8 mouse cellular contexts compared by ENCODE assay signal in the genomic region with DNA sequence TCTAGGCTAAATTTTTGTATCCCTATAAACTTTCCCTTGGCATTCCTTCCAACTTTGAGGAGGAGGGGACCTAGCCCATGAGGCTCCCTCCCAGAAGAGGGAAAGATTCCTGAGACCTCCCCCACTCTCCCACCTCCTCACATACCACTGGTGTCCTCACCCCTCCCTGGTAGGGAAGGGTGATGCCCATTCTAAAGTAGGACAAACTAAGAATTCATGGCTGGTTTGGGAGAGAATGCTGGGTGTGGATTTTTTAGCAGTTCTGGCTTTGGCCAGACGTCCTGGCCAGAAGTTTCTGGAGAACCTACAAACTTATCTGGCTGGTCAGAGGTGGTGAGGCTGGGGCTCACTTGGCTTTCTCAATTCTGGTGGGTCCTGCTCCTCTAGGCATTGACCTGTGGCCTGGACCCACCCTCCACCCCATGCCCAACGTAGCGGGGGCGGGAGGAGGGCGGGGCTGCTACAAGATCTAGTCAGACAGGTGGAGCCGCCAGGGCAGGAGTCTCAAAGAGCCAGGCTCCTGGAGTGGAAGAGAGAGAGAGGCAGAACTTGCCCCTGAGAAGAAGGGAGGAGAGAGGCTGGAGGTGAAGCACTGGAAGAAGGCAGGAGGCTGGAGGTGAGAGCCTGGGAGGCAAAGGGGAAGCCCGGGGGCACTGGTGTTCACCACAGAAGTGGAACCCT. TPM values are rescaled to one million over a fixed set of nuclear protein-coding genes. Genes with fewer than 3 reads are reported as not detected.
DNase-seq lines count a peak whose midpoint lies in the region; ATAC-seq and TF ChIP-seq lines count a peak whose summit lies in the region.

No protein-coding gene starts in this region.

- DNase-seq in forebrain, embryonic 10.5 days (ENCODE audit: extremely low spot score, low spot score) = no peak
- no peak for DNase-seq in embryonic facial prominence, embryonic 10.5 days (ENCODE audit: low spot score)
- peak; percentile 55 for DNase-seq in lung, postnatal 0 days (ENCODE audit: low spot score)
- no peak for DNase-seq in frontal cortex, postnatal 10 days (ENCODE audit: low spot score in 2 of 2)
- no peak for DNase-seq in cerebellum, adult 11-12 months
- DNase-seq in right cerebral cortex, adult 18-20 months = no peak

- TF ChIP-seq EP300 in lung, postnatal 0 days (IDR thresholded peaks at IDR 0.05) = no peak

- no peak for ATAC-seq in forebrain, embryonic 15.5 days (replicated peaks)
- ATAC-seq in kidney, embryonic 14.5 days (ENCODE audit: low FRiP score, low TSS enrichment) = no peak
- no peak for ATAC-seq in lung, postnatal 0 days

- H3K27ac ChIP-seq in forebrain, embryonic 10.5 days = peak overlapping the region; percentile 92; the same call in 1 of the 2 replicates
- no peak overlapping the region for H3K27ac ChIP-seq in forebrain, embryonic 15.5 days (replicated peaks)
- peak overlapping the region; percentile 90; the same call in 1 of the 2 replicates for H3K27ac ChIP-seq in embryonic facial prominence, embryonic 10.5 days (replicated peaks)
- H3K27ac ChIP-seq in kidney, embryonic 14.5 days (ENCODE audit: low read depth, low read length) = peak overlapping the region; percentile 48; the same call in 1 of the 2 replicates
- H3K27ac ChIP-seq in lung, postnatal 0 days (ENCODE audit: low read length) = peak overlapping the region; percentile 96

- peak overlapping the region; percentile 79 for H3K4me3 ChIP-seq in forebrain, embryonic 10.5 days
- H3K4me3 ChIP-seq in forebrain, embryonic 15.5 days = no peak overlapping the region
- peak overlapping the region; percentile 82 for H3K4me3 ChIP-seq in embryonic facial prominence, embryonic 10.5 days
- peak overlapping the region; percentile 72; the same call in 1 of the 2 replicates for H3K4me3 ChIP-seq in kidney, embryonic 14.5 days (ENCODE audit: low read length)
- H3K4me3 ChIP-seq in lung, postnatal 0 days (ENCODE audit: low read depth, low read length) = peak overlapping the region; percentile 71

- no peak overlapping the region for H3K4me2 ChIP-seq in forebrain, embryonic 15.5 days (replicated peaks)
- H3K4me2 ChIP-seq in kidney, embryonic 14.5 days (replicated peaks; ENCODE audit: low read depth, low read length) = peak overlapping the region; percentile 79
- peak overlapping the region; percentile 83 for H3K4me2 ChIP-seq in lung, postnatal 0 days (replicated peaks; ENCODE audit: low read depth, low read length)

- no peak for TF ChIP-seq CTCF in lung, postnatal 0 days (IDR thresholded peaks at IDR 0.05)

- H3K4me1 ChIP-seq in forebrain, embryonic 10.5 days = peaks cover 47% of the 10 kb centered on the region
- H3K4me1 ChIP-seq in forebrain, embryonic 15.5 days = peaks cover 26% of the 10 kb centered on the region
- H3K4me1 ChIP-seq in embryonic facial prominence, embryonic 10.5 days = peaks cover 50% of the 10 kb centered on the region
- H3K4me1 ChIP-seq in kidney, embryonic 14.5 days (ENCODE audit: control insufficient read depth, insufficient read depth, low read length) = peaks cover 25% of the 10 kb centered on the region
- peaks cover 24% of the 10 kb centered on the region; the same call in 1 of the 2 replicates for H3K4me1 ChIP-seq in lung, postnatal 0 days (ENCODE audit: insufficient read depth, low read depth, low read length)

- H3K9ac ChIP-seq in forebrain, embryonic 15.5 days (replicated peaks) = no peak overlapping the region
- H3K9ac ChIP-seq in kidney, embryonic 14.5 days (ENCODE audit: low read depth, low read length) = peak overlapping the region; percentile 77; the same call in 1 of the 2 replicates
- peak overlapping the region; percentile 19; the same call in 1 of the 2 replicates for H3K9ac ChIP-seq in lung, postnatal 0 days (replicated peaks; ENCODE audit: low read depth)

- 59% methylated on average over 7 of the region's 7 CpGs for WGBS in forebrain, embryonic 10.5 days
- WGBS in forebrain, embryonic 15.5 days = 58% methylated on average over 7 of the region's 7 CpGs
- 48% methylated on average over 7 of the region's 7 CpGs for WGBS in embryonic facial prominence, embryonic 10.5 days
- WGBS in kidney, embryonic 14.5 days = 42% methylated on average over 7 of the region's 7 CpGs
- 21% methylated on average over 7 of the region's 7 CpGs for WGBS in lung, postnatal 0 days

- H3K36me3 ChIP-seq in forebrain, embryonic 10.5 days (replicated peaks) = peaks cover 50% of the 10 kb centered on the region
- peaks cover 18% of the 10 kb centered on the region for H3K36me3 ChIP-seq in forebrain, embryonic 15.5 days
- peaks cover 52% of the 10 kb centered on the region for H3K36me3 ChIP-seq in embryonic facial prominence, embryonic 10.5 days (replicated peaks)
- H3K36me3 ChIP-seq in kidney, embryonic 14.5 days (ENCODE audit: control insufficient read depth, insufficient read depth, low read length) = peaks cover 44% of the 10 kb centered on the region
- peaks cover 12% of the 10 kb centered on the region; the same call in 1 of the 2 replicates for H3K36me3 ChIP-seq in lung, postnatal 0 days (ENCODE audit: insufficient read depth, low read length)

- no peaks in the 10 kb centered on the region for H3K27me3 ChIP-seq in forebrain, embryonic 10.5 days (ENCODE audit: poor library complexity, severe bottlenecking)
- H3K27me3 ChIP-seq in forebrain, embryonic 15.5 days = no peaks in the 10 kb centered on the region
- no peaks in the 10 kb centered on the region for H3K27me3 ChIP-seq in embryonic facial prominence, embryonic 10.5 days (replicated peaks; ENCODE audit: low read depth, poor library complexity, severe bottlenecking)
- no peaks in the 10 kb centered on the region for H3K27me3 ChIP-seq in kidney, embryonic 14.5 days (ENCODE audit: control insufficient read depth, insufficient read depth, low read length)
- H3K27me3 ChIP-seq in lung, postnatal 0 days (replicated peaks; ENCODE audit: insufficient read depth, low read length) = no peaks in the 10 kb centered on the region

- no peaks in the 10 kb centered on the region for H3K9me3 ChIP-seq in forebrain, embryonic 10.5 days
- H3K9me3 ChIP-seq in forebrain, embryonic 15.5 days = no peaks in the 10 kb centered on the region
- H3K9me3 ChIP-seq in embryonic facial prominence, embryonic 10.5 days = no peaks in the 10 kb centered on the region
- H3K9me3 ChIP-seq in kidney, embryonic 14.5 days (ENCODE audit: control insufficient read depth, low read length) = no peaks in the 10 kb centered on the region
- H3K9me3 ChIP-seq in lung, postnatal 0 days (ENCODE audit: low read length) = no peaks in the 10 kb centered on the region

RNA-seq across cellular contexts. Expression of a gene that starts 1.5 kb away (rescaled TPM):
- polyA plus RNA-seq in forebrain, embryonic 10.5 days (2016; fragmentation: Nextera tagmentation; extraction: Ambion mirVana) = 42.8 and 45.5 TPM in 2 replicates
- 21.3 and 21.4 TPM in 2 replicates for polyA plus RNA-seq in forebrain, embryonic 15.5 days (2015; fragmentation: Nextera tagmentation; extraction: Ambion mirVana)
- 46.9 and 49.9 TPM in 2 replicates for polyA plus RNA-seq in embryonic facial prominence, embryonic 10.5 days (2016; fragmentation: Nextera tagmentation; extraction: Ambion mirVana)
- polyA plus RNA-seq in kidney, embryonic 14.5 days (2014; fragmentation: Nextera tagmentation; extraction: Ambion mirVana) = 72.0 and 82.7 TPM in 2 replicates
- polyA plus RNA-seq in lung, postnatal 0 days (2015; fragmentation: Nextera tagmentation; extraction: Ambion mirVana) = 351 and 356 TPM in 2 replicates

RNA-seq across cellular contexts. Expression of a gene that starts 7.8 kb away (rescaled TPM):
- polyA plus RNA-seq in forebrain, embryonic 10.5 days (2016; fragmentation: Nextera tagmentation; extraction: Ambion mirVana) = 446 and 451 TPM in 2 replicates
- 123 and 130 TPM in 2 replicates for polyA plus RNA-seq in forebrain, embryonic 15.5 days (2015; fragmentation: Nextera tagmentation; extraction: Ambion mirVana)
- polyA plus RNA-seq in embryonic facial prominence, embryonic 10.5 days (2016; fragmentation: Nextera tagmentation; extraction: Ambion mirVana) = 402 and 411 TPM in 2 replicates
- 218 and 287 TPM in 2 replicates for polyA plus RNA-seq in kidney, embryonic 14.5 days (2014; fragmentation: Nextera tagmentation; extraction: Ambion mirVana)
- polyA plus RNA-seq in lung, postnatal 0 days (2015; fragmentation: Nextera tagmentation; extraction: Ambion mirVana) = 16.5 and 20.2 TPM in 2 replicates

RNA-seq across cellular contexts. Expression of a gene that starts 20.2 kb away (rescaled TPM):
- 171 and 178 TPM in 2 replicates for polyA plus RNA-seq in forebrain, embryonic 10.5 days (2016; fragmentation: Nextera tagmentation; extraction: Ambion mirVana)
- 115 and 122 TPM in 2 replicates for polyA plus RNA-seq in forebrain, embryonic 15.5 days (2015; fragmentation: Nextera tagmentation; extraction: Ambion mirVana)
- 152 and 155 TPM in 2 replicates for polyA plus RNA-seq in embryonic facial prominence, embryonic 10.5 days (2016; fragmentation: Nextera tagmentation; extraction: Ambion mirVana)
- polyA plus RNA-seq in kidney, embryonic 14.5 days (2014; fragmentation: Nextera tagmentation; extraction: Ambion mirVana) = 103 TPM in 2 replicates
- polyA plus RNA-seq in lung, postnatal 0 days (2015; fragmentation: Nextera tagmentation; extraction: Ambion mirVana) = 90.5 and 95.8 TPM in 2 replicates

RNA-seq across cellular contexts. Expression of a gene that starts 20.3 kb away (rescaled TPM):
- polyA plus RNA-seq in forebrain, embryonic 10.5 days (2016; fragmentation: Nextera tagmentation; extraction: Ambion mirVana) = 8.7 and 9.7 TPM in 2 replicates
- polyA plus RNA-seq in forebrain, embryonic 15.5 days (2015; fragmentation: Nextera tagmentation; extraction: Ambion mirVana) = 10.9 and 12.7 TPM in 2 replicates
- 8.2 and 9.4 TPM in 2 replicates for polyA plus RNA-seq in embryonic facial prominence, embryonic 10.5 days (2016; fragmentation: Nextera tagmentation; extraction: Ambion mirVana)
- 8.7 and 13.7 TPM in 2 replicates for polyA plus RNA-seq in kidney, embryonic 14.5 days (2014; fragmentation: Nextera tagmentation; extraction: Ambion mirVana)
- 6.1 TPM in 2 replicates for polyA plus RNA-seq in lung, postnatal 0 days (2015; fragmentation: Nextera tagmentation; extraction: Ambion mirVana)

RNA-seq across cellular contexts. Expression of a gene that starts 28.0 kb away (rescaled TPM):
- polyA plus RNA-seq in forebrain, embryonic 10.5 days (2016; fragmentation: Nextera tagmentation; extraction: Ambion mirVana) = 0.79 and 2.0 TPM in 2 replicates
- 0.08 and 0.09 TPM in 2 replicates for polyA plus RNA-seq in forebrain, embryonic 15.5 days (2015; fragmentation: Nextera tagmentation; extraction: Ambion mirVana)
- 0.94 and 1.2 TPM in 2 replicates for polyA plus RNA-seq in embryonic facial prominence, embryonic 10.5 days (2016; fragmentation: Nextera tagmentation; extraction: Ambion mirVana)
- 0.23 TPM in 1 of 2 replicates, not detected in the other for polyA plus RNA-seq in kidney, embryonic 14.5 days (2014; fragmentation: Nextera tagmentation; extraction: Ambion mirVana)
- 1.1 TPM in 2 replicates for polyA plus RNA-seq in lung, postnatal 0 days (2015; fragmentation: Nextera tagmentation; extraction: Ambion mirVana)
